Mouse (Mus musculus): Measurements from ENCODE around the gene Ltbp3. TPM values are rescaled to one million over a fixed set of nuclear protein-coding genes. Genes with fewer than 3 reads are reported as not detected.

Gene Ltbp3
- polyA plus RNA-seq (2014; fragmentation: Nextera tagmentation; extraction: Ambion mirVana), result 3.0 and 9.7 TPM in 2 replicates

DNA sequence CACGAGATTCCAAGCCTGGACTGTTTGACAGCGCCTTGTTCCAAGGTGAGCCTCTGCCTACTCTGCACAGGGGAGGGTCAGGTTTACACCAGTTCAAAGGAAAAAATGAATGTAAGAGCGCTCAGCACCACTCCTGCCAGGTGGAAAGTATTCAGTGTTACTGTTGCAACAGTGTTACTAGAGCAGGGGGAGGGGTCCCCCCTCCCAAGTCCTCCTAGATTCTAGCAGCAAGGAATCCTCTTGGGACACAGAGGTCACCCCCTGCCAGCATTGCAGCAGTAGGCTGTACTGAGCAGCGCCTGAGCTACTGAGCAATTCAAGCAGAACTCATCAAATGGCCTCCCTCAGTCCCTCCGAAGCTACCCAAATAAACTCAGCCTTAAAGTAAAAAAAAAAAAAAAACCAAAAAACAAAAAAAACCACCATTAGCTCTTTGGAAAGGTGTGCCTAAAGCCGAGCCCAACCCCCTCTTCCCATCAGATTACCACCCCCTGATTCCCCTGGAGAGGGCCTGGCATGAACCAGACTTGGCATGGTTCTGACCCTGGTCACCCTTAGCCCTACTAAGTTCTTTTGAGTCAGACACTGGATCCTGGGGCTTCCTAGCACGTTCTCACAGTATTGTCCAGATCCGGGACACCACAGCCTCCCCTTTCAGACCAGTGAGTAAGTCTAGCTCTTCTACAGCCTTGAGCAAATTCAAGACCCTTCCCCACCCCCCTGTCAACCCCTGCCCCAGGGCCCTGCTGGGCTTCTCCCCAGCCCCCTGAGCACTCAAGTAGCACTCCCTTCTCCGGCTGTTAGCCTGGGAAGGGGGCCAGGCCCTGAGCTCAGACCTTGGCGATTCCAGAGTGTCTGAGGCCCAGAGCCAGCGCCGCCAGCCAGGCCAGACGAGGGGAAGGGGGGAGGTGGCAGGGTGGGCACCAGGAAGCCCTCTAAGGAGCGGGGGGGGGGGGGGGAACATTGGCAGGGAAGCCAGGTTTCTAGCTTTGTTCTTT is at the start of gene Ltbp3:
TSS of gene Ltbp3 (plus strand) at position 585 of the 998 bp plus-strand sequence.
- ATAC-seq (ENCODE audit: insufficient number of reproducible peaks, low FRiP score, low TSS enrichment, low read depth), result no peak

GRCm38 (mm10) chr19:5691601-5692000 is 49.1 kb upstream of the Ltbp3 start:
- no peak for DNase-seq (ENCODE audit: low spot score)
- H3K36me3 ChIP-seq (ENCODE audit: control insufficient read depth, insufficient read depth, low read length), result peaks cover 18% of the 10 kb centered on the region
- H3K4me1 ChIP-seq (ENCODE audit: control insufficient read depth, insufficient read depth, low read length), result peaks cover 43% of the 10 kb centered on the region
- WGBS, result 88% methylated on average over 5 of the region's 5 CpGs
- H3K9me3 ChIP-seq (ENCODE audit: control insufficient read depth, low read length), result no peaks in the 10 kb centered on the region
- peak overlapping the region; percentile 99 for H3K4me2 ChIP-seq (ENCODE audit: low read depth, severe bottlenecking)
- peak overlapping the region; percentile 44 for H3K9ac ChIP-seq (ENCODE audit: low read length)
- no peaks in the 10 kb centered on the region for H3K27me3 ChIP-seq (ENCODE audit: control insufficient read depth, insufficient read depth, low read length)
- ATAC-seq (ENCODE audit: insufficient number of reproducible peaks, low FRiP score, low TSS enrichment, low read depth), result no peak
- H3K27ac ChIP-seq (replicated peaks; ENCODE audit: low read depth, low read length), result peak overlapping the region; percentile 10; the same call in 1 of the 2 replicates
- peak overlapping the region; percentile 96 for H3K4me3 ChIP-seq (ENCODE audit: low read depth, low read length)

More for the DNA sequence above, at the start of gene Ltbp3:
- Histone ChIP-seq H3K27me3 (ENCODE audit: control insufficient read depth, insufficient read depth, low read length) (peaks cover 19% of the 10 kb centered on the region), H3K9me3 (ENCODE audit: control insufficient read depth, low read length) (no peaks in the 10 kb centered on the region), H3K4me2 (ENCODE audit: low read depth, severe bottlenecking) (peak within 1 kb of the TSS; percentile 99), H3K4me1 (ENCODE audit: control insufficient read depth, insufficient read depth, low read length) (peaks cover 24% of the 10 kb centered on the region), H3K27ac (replicated peaks; ENCODE audit: low read depth, low read length) (no peak within 1 kb of the TSS), H3K36me3 (ENCODE audit: control insufficient read depth, insufficient read depth, low read length) (peaks cover 2% of the 10 kb centered on the region; the same call in 1 of the 2 replicates), H3K9ac (ENCODE audit: low read length) (peak within 1 kb of the TSS; percentile 92), H3K4me3 (ENCODE audit: low read depth, low read length) (peak within 1 kb of the TSS; percentile 52)
- DNase-seq (ENCODE audit: low spot score), result peak; percentile 30
- 23% methylated on average over 14 of the region's 14 CpGs for WGBS

DNA sequence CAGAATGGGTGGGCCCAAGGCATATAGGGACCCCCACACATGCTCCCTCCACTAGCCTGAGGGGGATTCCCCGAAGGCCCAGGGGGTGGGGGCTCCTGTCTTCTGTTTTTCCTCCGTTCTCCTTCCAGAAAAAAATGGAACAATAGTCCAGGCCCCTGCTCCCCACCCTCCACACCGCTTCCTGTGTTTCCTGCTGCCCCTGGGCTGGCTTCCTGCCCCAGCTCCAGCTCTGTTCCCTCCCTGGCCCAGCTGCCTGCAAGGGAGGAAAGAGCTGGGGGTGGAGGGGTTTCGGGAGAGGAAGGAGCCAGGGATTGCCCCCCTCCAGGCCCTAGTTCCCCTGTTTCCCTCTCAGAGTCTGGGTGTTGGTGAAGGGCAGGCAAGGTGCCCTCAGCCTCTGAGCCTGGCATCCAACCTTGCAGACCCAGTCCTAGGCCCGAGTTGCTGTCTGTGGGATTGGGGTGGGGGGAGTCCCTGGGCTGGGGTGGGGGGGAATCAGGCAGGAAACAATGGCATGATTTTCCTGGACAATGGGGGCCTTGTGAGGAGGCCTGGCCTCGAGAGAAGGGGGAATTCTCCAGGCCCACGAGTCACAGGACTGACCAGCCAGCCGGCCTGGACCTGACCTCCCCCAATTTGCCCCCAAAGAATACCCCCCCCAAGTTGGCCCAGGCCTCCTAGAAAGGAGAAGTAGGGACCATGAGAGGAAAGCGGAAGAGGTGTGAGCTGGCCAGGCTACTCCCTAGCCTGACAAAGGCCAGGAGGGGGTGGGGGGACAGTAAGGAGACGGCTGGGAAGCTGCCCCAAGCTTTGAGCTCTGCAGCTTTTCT is 48.4 kb upstream of the Ltbp3 start:
- H3K9ac ChIP-seq (ENCODE audit: low read length), result peak overlapping the region; percentile 44
- H3K36me3 ChIP-seq (ENCODE audit: control insufficient read depth, insufficient read depth, low read length), result peaks cover 18% of the 10 kb centered on the region
- 78% methylated on average over 10 of the region's 10 CpGs for WGBS
- H3K4me3 ChIP-seq (ENCODE audit: low read depth, low read length), result peak overlapping the region; percentile 96
- H3K27me3 ChIP-seq (ENCODE audit: control insufficient read depth, insufficient read depth, low read length), result no peaks in the 10 kb centered on the region
- ATAC-seq (ENCODE audit: insufficient number of reproducible peaks, low FRiP score, low TSS enrichment, low read depth) (no peak), DNase-seq (ENCODE audit: low spot score) (no peak)
- H3K4me2 ChIP-seq (ENCODE audit: low read depth, severe bottlenecking), result peak overlapping the region; percentile 99
- H3K9me3 ChIP-seq (ENCODE audit: control insufficient read depth, low read length), result no peaks in the 10 kb centered on the region
- H3K4me1 ChIP-seq (ENCODE audit: control insufficient read depth, insufficient read depth, low read length), result peaks cover 41% of the 10 kb centered on the region
- H3K27ac ChIP-seq (replicated peaks; ENCODE audit: low read depth, low read length), result peak overlapping the region; percentile 22

GRCm38 (mm10) chr19:5692913-5693396 is 47.7 kb upstream of the Ltbp3 start:
- Histone ChIP-seq H3K36me3 (ENCODE audit: control insufficient read depth, insufficient read depth, low read length) (peaks cover 21% of the 10 kb centered on the region), H3K4me1 (ENCODE audit: control insufficient read depth, insufficient read depth, low read length) (peaks cover 35% of the 10 kb centered on the region), H3K27me3 (ENCODE audit: control insufficient read depth, insufficient read depth, low read length) (no peaks in the 10 kb centered on the region), H3K4me2 (ENCODE audit: low read depth, severe bottlenecking) (peak overlapping the region; percentile 99; the same call in 1 of the 2 replicates), H3K9ac (ENCODE audit: low read length) (no peak overlapping the region), H3K4me3 (ENCODE audit: low read depth, low read length) (0 out of 2 replicates have a peak overlapping the region, but pooled peaks have one; percentile 7), H3K27ac (replicated peaks; ENCODE audit: low read depth, low read length) (peak overlapping the region; percentile 22; the same call in 1 of the 2 replicates), H3K9me3 (ENCODE audit: control insufficient read depth, low read length) (no peaks in the 10 kb centered on the region)
- 85% methylated on average over 10 of the region's 10 CpGs for WGBS
- ATAC-seq (ENCODE audit: insufficient number of reproducible peaks, low FRiP score, low TSS enrichment, low read depth), result no peak
- no peak for DNase-seq (ENCODE audit: low spot score)

GRCm38 (mm10) chr19:5693801-5694200 is 46.9 kb upstream of the Ltbp3 start:
- Histone ChIP-seq H3K9ac (ENCODE audit: low read length) (no peak overlapping the region), H3K27ac (replicated peaks; ENCODE audit: low read depth, low read length) (no peak overlapping the region), H3K36me3 (ENCODE audit: control insufficient read depth, insufficient read depth, low read length) (peaks cover 21% of the 10 kb centered on the region), H3K4me1 (ENCODE audit: control insufficient read depth, insufficient read depth, low read length) (peaks cover 35% of the 10 kb centered on the region), H3K27me3 (ENCODE audit: control insufficient read depth, insufficient read depth, low read length) (no peaks in the 10 kb centered on the region), H3K9me3 (ENCODE audit: control insufficient read depth, low read length) (no peaks in the 10 kb centered on the region), H3K4me3 (ENCODE audit: low read depth, low read length) (no peak overlapping the region), H3K4me2 (ENCODE audit: low read depth, severe bottlenecking) (no peak overlapping the region)
- no peak for ATAC-seq (ENCODE audit: insufficient number of reproducible peaks, low FRiP score, low TSS enrichment, low read depth)
- 83% methylated on average over 6 of the region's 6 CpGs for WGBS
- DNase-seq (ENCODE audit: low spot score), result no peak

DNA sequence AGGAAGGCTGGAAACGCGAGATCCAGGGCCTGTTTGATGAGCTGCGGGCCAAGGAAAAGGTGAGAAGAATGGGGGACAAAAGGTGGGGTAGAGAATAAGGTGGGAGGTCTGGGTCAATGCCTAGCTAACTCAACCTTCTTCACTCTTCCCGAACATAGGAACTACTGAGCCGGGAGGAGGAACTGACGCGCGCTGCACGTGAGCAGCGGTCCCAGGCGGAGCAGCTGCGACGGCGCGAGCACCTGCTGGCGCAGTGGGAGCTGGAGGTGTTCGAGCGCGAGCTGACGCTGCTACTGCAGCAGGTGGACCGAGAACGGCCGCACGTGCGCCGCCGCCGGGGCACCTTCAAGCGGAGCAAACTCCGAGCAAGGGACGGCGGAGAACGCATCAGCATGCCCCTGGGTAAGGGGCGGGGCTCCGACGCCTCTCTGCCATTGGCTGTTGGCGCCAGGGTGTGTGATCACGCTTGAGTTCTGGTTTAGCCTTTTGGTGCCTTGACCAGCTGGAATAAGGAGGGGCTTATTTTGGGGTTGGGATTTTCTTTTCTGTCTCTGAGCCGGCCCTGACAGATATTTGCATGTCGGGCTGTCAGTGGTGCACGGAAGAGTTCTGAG is 44.7 kb upstream of the Ltbp3 start:
- Histone ChIP-seq H3K36me3 (ENCODE audit: control insufficient read depth, insufficient read depth, low read length) (peaks cover 30% of the 10 kb centered on the region), H3K9ac (ENCODE audit: low read length) (no peak overlapping the region), H3K4me1 (ENCODE audit: control insufficient read depth, insufficient read depth, low read length) (peaks cover 27% of the 10 kb centered on the region), H3K4me3 (ENCODE audit: low read depth, low read length) (peak overlapping the region; percentile 16; the same call in 1 of the 2 replicates), H3K27me3 (ENCODE audit: control insufficient read depth, insufficient read depth, low read length) (no peaks in the 10 kb centered on the region), H3K27ac (replicated peaks; ENCODE audit: low read depth, low read length) (no peak overlapping the region), H3K4me2 (ENCODE audit: low read depth, severe bottlenecking) (peak overlapping the region; percentile 44), H3K9me3 (ENCODE audit: control insufficient read depth, low read length) (no peaks in the 10 kb centered on the region)
- ATAC-seq (ENCODE audit: insufficient number of reproducible peaks, low FRiP score, low TSS enrichment, low read depth), result no peak
- 13% methylated on average over 41 of the region's 41 CpGs for WGBS
- DNase-seq (ENCODE audit: low spot score), result peak; percentile 63

DNA sequence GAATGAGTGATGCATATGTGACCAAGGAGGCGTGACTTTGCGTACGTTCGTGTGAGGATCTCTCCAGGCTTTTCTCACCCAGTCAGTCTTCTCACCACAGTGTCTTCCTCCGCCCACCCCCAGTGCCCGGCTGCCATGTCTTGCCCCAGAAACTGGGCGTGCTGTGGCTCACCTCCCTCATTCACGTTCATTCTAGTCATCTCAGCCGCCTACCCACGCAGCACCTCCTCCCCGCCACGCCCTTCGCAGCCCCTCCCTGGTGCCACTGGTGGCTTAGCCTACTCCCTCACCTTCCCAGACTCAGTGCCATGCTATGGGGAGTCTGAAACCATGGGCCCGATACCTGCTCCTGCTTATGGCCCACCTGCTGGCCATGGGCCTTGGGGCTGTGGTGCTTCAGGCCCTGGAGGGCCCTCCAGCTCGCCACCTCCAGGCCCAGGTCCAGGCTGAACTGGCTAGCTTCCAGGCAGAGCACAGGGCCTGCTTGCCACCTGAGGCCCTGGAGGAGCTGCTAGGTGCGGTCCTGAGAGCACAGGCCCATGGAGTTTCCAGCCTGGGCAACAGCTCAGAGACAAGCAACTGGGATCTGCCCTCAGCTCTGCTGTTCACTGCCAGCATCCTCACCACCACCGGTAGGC is 36.4 kb upstream of the Ltbp3 start, which contains the start of gene Kcnk7:
TSS of gene Kcnk7 (plus strand) at position 205 of the 638 bp plus-strand sequence.
- DNase-seq (ENCODE audit: low spot score), result no peak
- peaks cover 26% of the 10 kb centered on the region for H3K36me3 ChIP-seq (ENCODE audit: control insufficient read depth, insufficient read depth, low read length)
- no peaks in the 10 kb centered on the region for H3K27me3 ChIP-seq (ENCODE audit: control insufficient read depth, insufficient read depth, low read length)
- 0 out of 2 replicates have a peak, but pooled peaks cover 2% of the 10 kb centered on the region for H3K4me1 ChIP-seq (ENCODE audit: control insufficient read depth, insufficient read depth, low read length)
- no peak within 1 kb of the TSS for H3K4me2 ChIP-seq (ENCODE audit: low read depth, severe bottlenecking)
- 68% methylated on average over 17 of the region's 17 CpGs for WGBS
- no peaks in the 10 kb centered on the region for H3K9me3 ChIP-seq (ENCODE audit: control insufficient read depth, low read length)
- no peak within 1 kb of the TSS for H3K9ac ChIP-seq (ENCODE audit: low read length)
- ATAC-seq (ENCODE audit: insufficient number of reproducible peaks, low FRiP score, low TSS enrichment, low read depth), result no peak
- H3K27ac ChIP-seq (replicated peaks; ENCODE audit: low read depth, low read length), result no peak within 1 kb of the TSS
- 0 out of 2 replicates have a peak within 1 kb of the TSS, but pooled peaks have one; percentile 6 for H3K4me3 ChIP-seq (ENCODE audit: low read depth, low read length)
